8 mouse cellular contexts compared by ENCODE assay signal in genomic region chr6:125163801-125164657, GRCm38 (mm10). TPM values are rescaled to one million over a fixed set of nuclear protein-coding genes. Genes with fewer than 3 reads are reported as not detected.
DNase-seq lines count a peak whose midpoint lies in the region; ATAC-seq and TF ChIP-seq lines count a peak whose summit lies in the region.

No protein-coding gene starts in this region.

- TF ChIP-seq POLR2A in cortical plate, adult 2 months (IDR thresholded peaks at IDR 0.05; ENCODE audit: extremely low read depth, insufficient read depth, low read length) = 0 out of 2 replicates have a peak, but pooled peaks have one; percentile 24

- no peaks in the 10 kb centered on the region for H3K27me3 ChIP-seq in heart, embryonic 16.5 days (ENCODE audit: control insufficient read depth, insufficient read depth, low read length)
- H3K27me3 ChIP-seq in midbrain, embryonic 15.5 days (replicated peaks) = no peaks in the 10 kb centered on the region

- TF ChIP-seq CTCF in cortical plate, adult 2 months (IDR thresholded peaks at IDR 0.05; ENCODE audit: extremely low read depth, insufficient read depth, low read length) = no peak

- peaks cover 8% of the 10 kb centered on the region for H3K4me1 ChIP-seq in cortical plate, adult 2 months (ENCODE audit: control insufficient read depth, insufficient read depth, low read length)
- peaks cover 33% of the 10 kb centered on the region for H3K4me1 ChIP-seq in heart, embryonic 16.5 days (ENCODE audit: control insufficient read depth, insufficient read depth, low read length)
- peaks cover 45% of the 10 kb centered on the region for H3K4me1 ChIP-seq in midbrain, embryonic 15.5 days

- H3K9me3 ChIP-seq in heart, embryonic 16.5 days (replicated peaks; ENCODE audit: control insufficient read depth, low read length) = no peaks in the 10 kb centered on the region
- H3K9me3 ChIP-seq in midbrain, embryonic 15.5 days = no peaks in the 10 kb centered on the region

- H3K4me2 ChIP-seq in heart, embryonic 16.5 days (ENCODE audit: low read depth, low read length) = peak overlapping the region; percentile 76
- peak overlapping the region; percentile 89 for H3K4me2 ChIP-seq in midbrain, embryonic 15.5 days

- ATAC-seq in heart, embryonic 16.5 days (replicated peaks; ENCODE audit: extremely low read depth, insufficient read depth, low FRiP score) = no peak
- ATAC-seq in midbrain, embryonic 15.5 days (replicated peaks) = no peak

- peak overlapping the region; percentile 58 for H3K27ac ChIP-seq in cortical plate, adult 2 months (ENCODE audit: insufficient read depth, low read length)
- peak overlapping the region; percentile 98 for H3K27ac ChIP-seq in heart, embryonic 16.5 days (ENCODE audit: low read length)
- peak overlapping the region; percentile 92 for H3K27ac ChIP-seq in midbrain, embryonic 15.5 days

- H3K36me3 ChIP-seq in heart, embryonic 16.5 days (ENCODE audit: control insufficient read depth, insufficient read depth) = peaks cover 31% of the 10 kb centered on the region
- H3K36me3 ChIP-seq in midbrain, embryonic 15.5 days (replicated peaks) = peaks cover 22% of the 10 kb centered on the region

- WGBS in heart, embryonic 16.5 days = 3% methylated on average over 20 of the region's 20 CpGs
- WGBS in midbrain, embryonic 15.5 days = 4% methylated on average over 20 of the region's 20 CpGs

- H3K4me3 ChIP-seq in cortical plate, adult 2 months (ENCODE audit: insufficient read depth, low read length) = peak overlapping the region; percentile 92
- H3K4me3 ChIP-seq in heart, embryonic 16.5 days (ENCODE audit: low read length) = peak overlapping the region; percentile 90
- peak overlapping the region; percentile 94 for H3K4me3 ChIP-seq in midbrain, embryonic 15.5 days

- H3K9ac ChIP-seq in heart, embryonic 16.5 days (ENCODE audit: low read length) = peak overlapping the region; percentile 99
- peak overlapping the region; percentile 90 for H3K9ac ChIP-seq in midbrain, embryonic 15.5 days

- peak; percentile 58 for DNase-seq in embryo, embryonic 10.5 days (ENCODE audit: low spot score)
- no peak for DNase-seq in embryo, embryonic 10 days (ENCODE audit: low spot score)
- peak; percentile 39 for DNase-seq in CD4-positive helper T cell, adult 2 months (ENCODE audit: low read depth, low spot score)
- DNase-seq in layer of hippocampus, postnatal 10 days (ENCODE audit: low spot score in 2 of 2) = peak; percentile 36 to 55
- no peak for DNase-seq in spleen, adult 12 weeks (ENCODE audit: low spot score)

RNA-seq across cellular contexts. Expression of gene Gapdh, which starts 2.2 kb away (rescaled TPM):
- 4,394 and 4,549 TPM in 2 replicates for polyA plus RNA-seq in cortical plate, adult 2 months (2012; rRNA removed)
- 3,677 and 4,254 TPM in 2 replicates for polyA plus RNA-seq in heart, embryonic 16.5 days (2015; fragmentation: Nextera tagmentation; extraction: Ambion mirVana)
- 1,000 to 10,000 TPM; 1,523 to 1,789 TPM for total RNA-seq in layer of hippocampus, postnatal 10 days (2021)
- polyA plus RNA-seq in midbrain, embryonic 15.5 days (2015; fragmentation: Nextera tagmentation; extraction: Ambion mirVana) = 1,389 and 1,453 TPM in 2 replicates

RNA-seq across cellular contexts. Expression of gene Iffo1, which starts 19.0 kb away (rescaled TPM):
- 96.9 and 97.6 TPM in 2 replicates for polyA plus RNA-seq in cortical plate, adult 2 months (2012; rRNA removed)
- polyA plus RNA-seq in heart, embryonic 16.5 days (2015; fragmentation: Nextera tagmentation; extraction: Ambion mirVana) = 11.7 and 13.2 TPM in 2 replicates
- 10 to 100 TPM; 49.7 to 50.7 TPM for total RNA-seq in layer of hippocampus, postnatal 10 days (2021)
- 22.0 and 23.3 TPM in 2 replicates for polyA plus RNA-seq in midbrain, embryonic 15.5 days (2015; fragmentation: Nextera tagmentation; extraction: Ambion mirVana)

RNA-seq across cellular contexts. Expression of gene Ncapd2, which starts 27.5 kb away (rescaled TPM):
- 53.5 and 58.3 TPM in 2 replicates for polyA plus RNA-seq in cortical plate, adult 2 months (2012; rRNA removed)
- 97.4 and 99.3 TPM in 2 replicates for polyA plus RNA-seq in heart, embryonic 16.5 days (2015; fragmentation: Nextera tagmentation; extraction: Ambion mirVana)
- 10 to 100 TPM; 31.8 to 36.1 TPM for total RNA-seq in layer of hippocampus, postnatal 10 days (2021)
- polyA plus RNA-seq in midbrain, embryonic 15.5 days (2015; fragmentation: Nextera tagmentation; extraction: Ambion mirVana) = 58.3 and 58.6 TPM in 2 replicates

RNA-seq across cellular contexts. Expression of gene Mrpl51, which starts 27.6 kb away (rescaled TPM):
- polyA plus RNA-seq in cortical plate, adult 2 months (2012; rRNA removed) = 51.2 and 52.9 TPM in 2 replicates
- 270 and 281 TPM in 2 replicates for polyA plus RNA-seq in heart, embryonic 16.5 days (2015; fragmentation: Nextera tagmentation; extraction: Ambion mirVana)
- total RNA-seq in layer of hippocampus, postnatal 10 days (2021) = 10 to 100 TPM; 73.5 to 75.9 TPM
- 129 and 131 TPM in 2 replicates for polyA plus RNA-seq in midbrain, embryonic 15.5 days (2015; fragmentation: Nextera tagmentation; extraction: Ambion mirVana)

RNA-seq across cellular contexts. Expression of gene Nop2, which starts 32.3 kb away (rescaled TPM):
- 20.0 and 21.5 TPM in 2 replicates for polyA plus RNA-seq in cortical plate, adult 2 months (2012; rRNA removed)
- polyA plus RNA-seq in heart, embryonic 16.5 days (2015; fragmentation: Nextera tagmentation; extraction: Ambion mirVana) = 45.0 and 45.8 TPM in 2 replicates
- 10 to 100 TPM; 35.9 to 36.1 TPM for total RNA-seq in layer of hippocampus, postnatal 10 days (2021)
- polyA plus RNA-seq in midbrain, embryonic 15.5 days (2015; fragmentation: Nextera tagmentation; extraction: Ambion mirVana) = 48.4 and 49.1 TPM in 2 replicates

Comparison
In these comparisons a context has a peak if more than half of its experiments do, and no peak if none do; other contexts are left out.
1. DNase-seq: peak in embryo, embryonic 10.5 days (single experiment), CD4-positive helper T cell, adult 2 months (single experiment) and layer of hippocampus, postnatal 10 days (2 of 2); none in embryo, embryonic 10 days (single experiment) and spleen, adult 12 weeks (single experiment).
2. Peak in every context shown above with its lines, with median percentiles within 50 percentile points of each other: H3K27ac ChIP-seq and H3K4me3 ChIP-seq.